Mouse (Mus musculus) kidney, adult 9 months (tissue): ENCODE measurements at regions not wholly inside any gene's neighbourhood (a gene's known extent, or its start where the extent isn't known, plus 50 kb on each side); places are given as distances from the start of the nearest gene placed in this dataset.

Experiments
- DNase-seq: peaks from one replicate; pipeline ENCODE4 v3.0.0; 2022

DNA sequence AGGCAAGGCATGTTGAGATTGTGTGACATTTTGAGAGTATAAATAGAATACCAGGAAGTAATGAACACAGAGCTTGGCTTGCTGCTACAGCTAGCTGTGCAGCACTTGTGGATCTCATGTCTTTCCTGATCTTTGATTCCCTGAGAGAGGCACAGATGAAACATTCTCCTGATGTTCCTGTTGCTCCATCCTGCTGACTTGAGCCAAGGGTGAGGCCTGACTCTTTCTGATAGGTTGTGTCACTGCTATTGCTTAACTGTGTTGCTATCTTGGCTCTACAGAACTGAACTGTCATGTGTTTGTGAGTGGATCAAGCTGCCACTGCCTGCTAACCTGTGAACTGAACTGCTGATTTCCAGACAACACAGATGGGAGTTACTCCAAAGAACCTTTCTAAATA is 344.5 kb upstream of the Robo1 start:
- no peak for DNase-seq

DNA sequence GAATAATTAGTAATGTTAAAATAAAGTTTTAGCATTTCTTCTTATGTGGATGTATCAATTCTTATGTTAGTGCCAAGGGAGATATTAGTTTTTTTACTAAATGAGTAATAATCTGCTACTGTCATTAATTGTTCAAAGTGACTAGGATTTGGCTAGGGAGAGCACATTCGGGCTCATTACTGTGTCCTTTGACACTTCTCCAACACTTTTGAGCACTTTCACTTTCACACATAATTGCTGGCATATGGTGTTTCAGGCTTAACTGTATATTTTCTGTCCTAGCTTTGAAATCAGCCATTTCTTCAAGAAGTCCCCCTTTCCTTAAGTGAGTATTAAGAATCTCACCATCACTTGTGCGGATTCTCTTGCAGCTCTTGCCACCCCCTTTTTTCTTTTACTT is 334.3 kb upstream of the Robo1 start:
- DNase-seq = no peak

DNA sequence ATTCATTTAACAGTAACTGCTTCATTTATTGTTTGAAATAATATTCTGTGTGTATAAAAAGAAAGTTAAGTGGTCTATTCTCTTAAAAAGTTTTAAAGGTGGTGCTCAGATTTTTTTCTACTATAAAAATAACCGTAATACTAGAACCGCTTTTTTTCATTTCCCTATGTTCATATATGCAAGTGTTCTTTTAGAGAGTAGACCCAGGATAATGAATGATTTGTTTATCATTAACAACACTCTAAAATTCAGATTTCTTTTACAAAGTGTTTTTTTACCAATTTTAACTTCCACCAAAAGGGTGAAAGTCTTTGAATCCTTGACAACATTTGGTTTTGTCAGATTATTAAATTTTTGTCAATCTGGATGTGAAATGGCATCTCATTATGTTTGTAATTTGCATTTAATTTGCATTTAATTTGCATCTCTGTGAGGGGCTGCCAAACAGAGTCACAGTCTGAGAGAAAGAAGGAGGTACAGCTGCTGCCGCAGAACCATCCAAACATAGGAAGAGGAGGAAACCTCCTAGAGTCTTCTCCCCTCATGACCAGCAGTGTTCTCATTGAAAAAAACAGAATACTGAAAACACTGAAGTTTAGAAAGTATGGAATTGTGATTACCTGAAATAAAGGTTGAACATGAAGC is 310.4 kb upstream of the Robo1 start:
- DNase-seq = no peak

DNA sequence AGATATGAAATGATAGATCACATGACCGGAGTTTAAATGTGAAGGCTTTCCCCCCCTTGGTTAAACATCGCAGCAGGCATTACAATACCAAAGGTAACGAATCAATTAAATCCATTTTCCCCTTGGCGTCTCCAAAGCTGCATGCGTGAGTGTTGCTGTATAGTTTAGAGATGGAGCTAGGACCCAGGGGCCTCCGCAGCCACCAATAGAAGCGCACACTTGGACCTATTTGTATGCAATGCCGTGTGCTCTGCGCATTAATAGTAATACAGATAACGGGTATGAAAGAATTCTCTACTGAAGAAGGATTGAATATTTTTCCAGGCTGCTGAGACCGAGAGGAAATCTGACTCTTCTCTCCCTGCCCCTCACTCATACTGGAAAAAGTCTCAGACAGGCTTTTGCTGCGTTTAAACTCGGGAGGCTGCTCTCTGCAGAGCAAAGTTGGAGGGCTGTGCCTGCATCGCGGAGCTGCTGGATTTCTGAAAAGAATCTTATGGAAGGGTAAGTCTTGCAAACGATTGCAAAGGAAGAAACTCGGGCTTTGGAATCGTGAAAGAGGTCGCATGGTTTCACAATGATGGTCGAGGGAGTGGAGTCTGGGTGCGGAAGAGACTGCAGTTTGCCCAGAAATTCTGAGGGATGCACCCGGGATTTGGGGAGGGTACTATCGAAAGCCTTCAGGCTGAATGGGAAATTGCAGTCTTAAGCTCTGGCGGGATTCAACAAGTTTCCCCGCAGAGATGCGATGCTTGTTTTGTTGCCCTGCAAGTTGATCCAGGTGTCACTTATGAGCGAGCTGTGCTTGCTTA is 280.5 kb upstream of the Robo1 start:
- no peak for DNase-seq

DNA sequence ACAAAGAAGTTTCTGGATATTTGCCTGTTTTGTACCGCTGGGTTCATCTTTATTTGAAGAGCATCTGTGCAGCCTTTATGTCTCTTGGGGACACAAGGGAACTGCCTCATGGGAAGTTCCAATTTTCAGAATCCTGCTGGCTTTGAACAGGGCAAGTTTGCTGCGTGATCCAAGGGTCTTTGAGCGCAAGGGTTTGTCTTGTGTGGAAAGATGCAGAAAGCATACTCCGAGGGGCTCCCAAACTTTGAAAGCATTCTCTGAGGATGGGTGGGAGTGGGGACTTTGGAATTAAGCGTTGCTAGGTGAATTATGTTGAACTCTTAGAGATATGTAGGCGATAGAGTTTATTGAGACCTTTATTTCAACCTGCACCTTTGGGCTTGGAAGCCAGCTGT is 279.9 kb upstream of the Robo1 start:
- DNase-seq = no peak

DNA sequence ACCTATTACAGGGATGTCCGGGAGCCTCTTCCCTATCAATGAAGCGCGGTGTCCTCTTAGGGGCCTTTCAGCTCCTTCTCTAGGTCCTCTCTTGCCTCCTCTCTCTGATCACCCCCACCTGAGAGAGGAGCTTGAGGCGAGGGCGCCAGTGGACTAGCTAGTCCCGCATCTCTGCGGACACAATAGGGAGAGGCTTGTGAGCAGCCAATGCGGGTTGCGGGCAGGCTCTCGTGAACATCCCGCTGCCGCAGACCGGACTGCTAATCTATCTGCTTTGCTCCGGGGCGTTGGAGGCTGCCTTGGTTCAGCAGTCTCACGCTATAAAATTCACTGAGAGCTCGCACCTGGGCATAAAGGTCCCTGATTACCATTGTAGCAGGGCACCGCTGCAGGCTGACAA is 279.3 kb upstream of the Robo1 start:
- no peak for DNase-seq

DNA sequence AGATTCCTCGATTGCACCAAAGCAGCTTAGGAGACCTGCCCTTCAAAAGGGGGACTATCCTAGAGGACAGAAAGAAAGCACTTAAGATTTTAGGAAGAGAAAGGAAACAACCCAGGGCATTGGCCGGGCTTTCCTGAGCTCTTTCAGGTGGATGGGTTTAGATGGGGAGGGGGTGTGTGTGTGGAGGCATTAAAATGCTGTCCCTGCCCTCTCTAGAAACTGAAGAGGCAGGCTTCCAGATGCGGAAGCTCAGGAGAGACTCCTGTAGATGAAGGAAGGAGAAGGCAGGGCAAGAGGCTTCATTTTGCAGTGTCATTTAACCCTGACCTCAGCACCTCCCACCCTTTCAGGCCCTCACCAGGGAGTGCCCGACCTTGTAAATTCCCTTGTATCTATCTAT is 278.8 kb upstream of the Robo1 start:
- no peak for DNase-seq

DNA sequence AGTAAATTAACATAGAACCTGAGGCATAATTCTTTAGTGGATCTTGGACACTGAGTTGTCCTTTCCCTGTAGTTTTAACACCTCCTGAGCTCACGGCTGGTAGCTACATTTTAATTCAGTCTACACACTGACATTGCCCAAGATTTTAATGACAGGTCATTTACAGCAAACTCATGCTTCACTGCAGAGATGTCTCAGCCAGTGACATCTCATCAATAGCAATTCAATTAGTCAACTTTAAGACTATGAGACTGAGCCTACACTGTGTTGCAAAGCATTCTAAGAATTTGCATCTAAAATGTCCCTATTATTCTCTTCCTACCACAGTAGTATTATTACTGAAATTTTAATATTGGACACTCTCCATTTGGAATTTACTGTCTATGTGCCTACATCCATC is 239.9 kb upstream of the Robo1 start:
- no peak for DNase-seq

DNA sequence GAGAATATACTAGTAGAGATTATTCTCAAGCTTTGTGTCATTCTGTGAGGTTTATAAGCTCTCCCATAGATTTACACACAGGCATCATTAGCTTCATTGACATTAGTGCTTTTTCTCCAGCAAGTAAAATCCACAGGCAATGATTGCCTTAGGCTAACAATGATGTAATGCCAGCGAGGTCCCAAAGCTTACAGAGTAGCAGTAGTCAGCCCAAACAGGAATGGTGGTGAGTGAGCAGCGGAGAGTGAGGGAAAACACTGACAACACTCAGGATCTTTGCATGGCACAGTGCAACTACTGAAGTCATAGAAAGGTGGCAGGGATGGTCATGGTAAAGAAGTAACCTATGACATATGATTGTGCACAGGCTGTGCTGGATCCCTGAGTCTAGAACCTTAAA is 238.5 kb upstream of the Robo1 start:
- DNase-seq = no peak

DNA sequence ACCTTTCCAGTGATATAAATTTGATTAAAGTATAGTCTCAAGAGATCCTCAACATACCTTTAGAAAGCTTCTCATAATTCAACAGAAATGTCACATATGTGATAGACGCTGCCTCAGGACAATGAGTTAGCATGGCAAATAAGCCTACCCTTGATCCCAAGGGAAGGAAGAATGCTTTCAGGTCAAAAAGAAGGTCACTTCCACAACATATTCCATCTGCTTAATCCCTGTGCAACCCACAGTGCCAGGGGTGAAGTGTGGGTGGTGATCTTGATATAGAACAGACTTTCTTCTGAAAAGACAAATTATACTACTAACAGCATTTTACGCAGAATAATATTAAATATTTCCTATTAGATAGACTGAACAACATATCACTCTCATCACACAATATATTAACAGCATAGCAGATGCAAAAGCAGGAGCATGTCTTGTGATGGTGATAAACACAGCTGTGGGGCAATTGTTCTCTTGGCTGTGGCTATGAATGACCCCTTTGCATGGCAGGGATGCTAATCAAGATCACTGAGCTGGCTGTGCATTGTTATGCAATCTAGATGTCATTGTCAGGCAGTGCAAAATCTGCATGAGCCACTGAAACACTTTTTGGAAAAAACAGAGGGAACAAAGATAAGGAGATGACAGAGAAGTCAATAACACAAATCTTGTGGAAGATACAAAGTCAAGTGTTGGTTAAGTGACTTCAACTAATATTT is 236.2 kb upstream of the Robo1 start:
- DNase-seq = no peak

DNA sequence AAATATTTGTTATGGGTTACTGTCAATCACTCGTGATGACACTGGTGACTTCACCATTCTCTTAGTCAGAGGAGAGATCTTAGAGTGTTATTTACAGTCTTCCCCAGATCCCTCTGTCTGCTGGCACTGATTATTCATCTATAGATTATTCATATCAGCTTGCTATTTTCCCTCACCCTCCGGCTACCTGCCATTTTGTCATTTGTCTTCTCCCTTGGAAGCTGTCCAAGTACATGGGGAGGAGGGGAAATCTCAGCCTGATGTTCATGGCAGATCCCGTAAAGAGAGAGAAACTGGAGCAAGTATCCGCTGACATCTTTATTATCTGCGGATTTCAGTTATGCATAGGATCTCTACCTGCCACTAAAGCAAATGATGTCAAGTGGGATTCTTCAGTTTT is 222.9 kb upstream of the Robo1 start:
- no peak for DNase-seq

DNA sequence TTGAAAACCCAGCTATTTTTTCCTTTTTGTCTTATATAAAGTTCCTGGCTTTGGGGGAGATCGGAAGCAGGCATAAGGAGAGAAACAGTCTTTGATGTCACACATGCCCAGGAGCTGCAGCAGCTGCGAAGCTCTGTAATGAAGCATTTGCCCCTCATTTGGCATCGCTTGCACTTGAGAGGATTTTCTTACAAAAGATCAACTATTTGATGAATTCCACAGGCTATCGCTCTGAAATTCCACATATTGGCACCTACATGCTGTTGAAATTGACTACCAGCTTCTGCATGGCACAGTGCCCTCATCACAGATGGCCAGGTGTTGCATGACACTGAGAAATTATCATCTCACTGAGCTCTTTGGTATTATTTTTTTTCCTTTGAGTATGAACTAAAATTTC is 220.1 kb upstream of the Robo1 start:
- DNase-seq = no peak

DNA sequence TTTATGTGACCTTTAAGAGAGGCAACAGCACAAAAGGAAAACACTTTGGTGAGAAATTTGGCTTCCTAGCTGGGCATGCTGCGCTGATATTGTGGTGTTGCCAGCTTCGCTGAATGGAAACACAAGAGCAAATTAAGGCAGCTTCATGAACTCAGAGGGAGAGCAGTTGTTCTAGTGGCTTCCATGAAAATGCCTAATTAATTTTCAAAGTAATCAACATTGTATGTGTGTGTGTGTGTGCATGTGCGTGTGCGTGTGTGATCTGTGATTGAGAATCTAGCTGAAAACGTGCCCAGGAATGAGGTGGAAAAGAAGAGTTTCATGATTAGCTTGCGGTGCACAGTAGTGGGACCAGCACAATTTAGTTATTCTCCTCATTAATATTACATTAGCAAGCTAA is 219.2 kb upstream of the Robo1 start:
- DNase-seq = no peak
